Mouse (Mus musculus): ENCODE measurements around the gene Retnla. TPM values are rescaled to one million over a fixed set of nuclear protein-coding genes. Genes with fewer than 3 reads are reported as not detected.

The Retnla gene
- total RNA-seq, 2 experiments from 2014 or later: 2.7 to 2.9 TPM

Other genes starting within 250 kb of the Retnla start
- not detected for gene Trat1, start 70.5 kb upstream of the Retnla start, total RNA-seq (2021)
- gene Retnlb, start 25.7 kb upstream of the Retnla start, total RNA-seq (2021): not detected
- gene Retnlg, start 30.1 kb downstream of the Retnla start, total RNA-seq (2021): 1 to 10 TPM in 1 of 2 experiments, not detected in 1; 3.6 TPM
- gene Dzip3, start 151.6 kb downstream of the Retnla start, total RNA-seq (2021): 1 to 10 TPM; 7.2 to 8.5 TPM
- 1 to 10 TPM; 3.5 to 6.9 TPM for gene Cip2a, start 151.6 kb downstream of the Retnla start, total RNA-seq (2021)
- not detected for gene Myh15, start 214.9 kb downstream of the Retnla start, total RNA-seq (2021)